Mouse (Mus musculus) stomach, postnatal 0 days (tissue): ENCODE measurements around the gene Chn2. TPM values are rescaled to one million over a fixed set of nuclear protein-coding genes. Genes with fewer than 3 reads are reported as not detected.
A peak's percentile ranks its signal among the peaks of the same experiment; 100 is the strongest.

Experiments used
- ATAC-seq: fragments of 200-750 bp; cut with Nextera tagmentation; 2 replicates; pipeline ENCODE4 v1.8.0; 2017; ENCODE audit not compliant: low FRiP score, low TSS enrichment
- DNase-seq: peaks from one replicate; pipeline ENCODE4 v3.0.0-alpha.2; 2016; ENCODE audit warnings: low spot score
- H3K27ac ChIP-seq: fragments of 300-500 bp; sonication (generic); replicated peaks from 2 replicates; pipeline ENCODE4 v1.5.1; 2014; ENCODE audit warnings: mild to moderate bottlenecking, control low read depth
- H3K27me3 ChIP-seq: fragments of 300-500 bp; sonication (generic); 2 replicates; pipeline ENCODE4 v1.6.1; 2014; ENCODE audit warnings: low read length; ENCODE audit not compliant: control insufficient read depth, insufficient read depth
- H3K36me3 ChIP-seq: fragments of 300-500 bp; sonication (generic); 2 replicates; pipeline ENCODE4 v1.6.1; 2014; ENCODE audit warnings: low read length, mixed read lengths; ENCODE audit not compliant: control insufficient read depth, insufficient read depth
- H3K4me1 ChIP-seq: fragments of 300-500 bp; sonication (generic); replicated peaks from 2 replicates; pipeline ENCODE4 v1.6.1; 2014; ENCODE audit warnings: antibody characterized with exemption; ENCODE audit not compliant: control insufficient read depth, insufficient read depth
- H3K4me2 ChIP-seq: fragments of 300-500 bp; sonication (generic); replicated peaks from 2 replicates; pipeline ENCODE4 v1.6.1; 2014; ENCODE audit warnings: low read depth, mild to moderate bottlenecking, control low read depth, moderate library complexity
- H3K4me3 ChIP-seq: fragments of 300-500 bp; sonication (generic); 2 replicates; pipeline ENCODE4 v1.5.1; 2014; ENCODE audit warnings: low read depth, low read length, control low read depth
- H3K9ac ChIP-seq: fragments of 300-500 bp; sonication (generic); 2 replicates; pipeline ENCODE4 v1.6.1; 2014; ENCODE audit warnings: mild to moderate bottlenecking, low read length, control low read depth, mixed read lengths
- H3K9me3 ChIP-seq: fragments of 300-500 bp; sonication (generic); 2 replicates; pipeline ENCODE4 v1.6.1; 2016; ENCODE audit warnings: low read length; ENCODE audit not compliant: control insufficient read depth
- CTCF ChIP-seq: IDR thresholded peaks from 2 replicates; pipeline ENCODE4 v1.5.1; 2016; ENCODE audit warnings: antibody characterized with exemption, low read depth, mild to moderate bottlenecking, moderate library complexity
- EP300 ChIP-seq: optimal IDR thresholded peaks from 2 replicates; pipeline ENCODE3; 2016; ENCODE audit warnings: antibody characterized with exemption
- WGBS: fragments of 180-500 bp; shearing (Covaris S2); extraction: QIAGEN DNeasy Blood & Tissue Kit; methylation state at CpG from one replicate; pipeline ENCODE4 v1.1.7; 2014; 5-methylcytosine and 5-hydroxymethylcytosine counted together
- polyA plus RNA-seq: library from polyadenylated mRNA; unstranded; fragments of >200 nt; fragmentation: Nextera tagmentation; extraction: Ambion mirVana; gene quantifications from 2 replicates; pipeline ENCODE4 v1.2.1, GENCODE M21; 2015

Chn2 gene
- polyA plus RNA-seq, 1 experiment from 2014 or later: 19.1 TPM

DNA sequence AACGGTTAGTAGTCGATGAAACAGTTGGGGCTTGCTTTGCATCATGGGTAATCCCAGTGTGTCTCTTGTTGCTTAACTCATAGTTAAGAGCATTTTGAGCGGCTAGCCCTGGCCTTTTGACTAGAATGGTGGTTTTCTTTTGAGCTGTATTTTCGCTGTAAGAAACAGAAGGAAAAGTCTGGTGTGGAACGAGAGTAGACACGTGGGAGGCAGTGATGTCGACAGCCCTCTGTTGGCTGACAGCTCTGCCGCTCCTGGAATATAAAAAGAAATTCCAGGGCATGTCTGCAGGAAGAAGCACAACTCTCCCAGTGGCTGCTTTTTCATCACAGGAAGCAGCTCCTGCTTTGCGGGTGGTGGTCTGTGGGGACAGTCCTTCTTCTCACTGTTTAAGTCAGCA is 202.9 kb downstream of the Chn2 start:
- Histone ChIP-seq H3K4me3 (no peak overlapping the region), H3K36me3 (no peaks in the 10 kb centered on the region), H3K4me2 (no peak overlapping the region), H3K27ac (no peak overlapping the region), H3K27me3 (no peaks in the 10 kb centered on the region), H3K9me3 (no peaks in the 10 kb centered on the region), H3K9ac (no peak overlapping the region), H3K4me1 (no peaks in the 10 kb centered on the region)
- WGBS: 48% methylated on average over 9 of the region's 9 CpGs
- TF ChIP-seq CTCF: no peak
- TF ChIP-seq EP300: no peak
- no peak for DNase-seq
- no peak for ATAC-seq

DNA sequence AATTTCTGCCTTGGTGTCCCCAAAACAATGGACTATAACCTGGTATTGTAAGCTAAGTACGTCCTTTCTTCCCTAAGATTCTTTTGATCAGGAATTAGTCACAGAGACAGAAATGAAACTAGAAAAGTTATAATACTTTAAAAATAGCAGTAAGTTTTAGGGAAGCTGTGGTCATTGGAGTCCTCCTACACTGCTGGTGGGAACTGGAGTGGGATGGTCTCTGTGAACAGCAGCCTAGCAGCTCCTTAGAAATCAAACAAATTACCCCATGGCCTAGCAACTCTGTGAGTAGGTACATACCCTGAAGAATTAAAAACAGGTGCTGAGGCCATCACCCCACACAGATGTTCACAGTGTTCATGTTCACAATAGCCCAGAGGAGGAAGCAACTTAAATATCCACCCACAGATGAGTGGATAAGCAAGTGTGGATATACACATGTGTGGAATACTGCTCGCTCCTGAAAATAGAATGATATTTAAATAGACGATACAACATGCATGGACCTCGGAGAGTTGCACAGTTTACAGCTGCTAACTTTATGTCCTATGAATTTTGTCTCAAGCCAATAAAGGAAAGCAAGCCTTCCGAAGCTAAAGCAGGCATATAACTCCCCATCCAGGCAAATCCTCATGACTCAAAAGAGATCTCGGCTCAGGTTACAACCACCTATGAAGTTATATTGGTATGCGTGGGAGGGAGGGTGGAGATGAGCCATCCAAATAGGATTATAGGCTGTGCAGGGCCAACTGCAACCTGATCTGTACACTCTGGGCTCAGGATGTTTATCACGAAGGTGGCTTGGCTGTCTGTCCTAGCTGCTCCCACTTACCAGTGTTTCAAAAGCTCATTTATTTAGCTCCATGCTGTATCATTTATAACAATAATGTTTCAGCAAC is 209.2 kb downstream of the Chn2 start:
- Histone ChIP-seq H3K27me3 (no peaks in the 10 kb centered on the region), H3K9ac (no peak overlapping the region), H3K4me2 (no peak overlapping the region), H3K27ac (no peak overlapping the region), H3K36me3 (no peaks in the 10 kb centered on the region), H3K4me1 (no peaks in the 10 kb centered on the region), H3K4me3 (no peak overlapping the region), H3K9me3 (no peaks in the 10 kb centered on the region)
- no peak for TF ChIP-seq EP300
- no peak for TF ChIP-seq CTCF
- DNase-seq (no peak), ATAC-seq (no peak)
- 66% methylated on average over 8 of the region's 8 CpGs for WGBS

DNA sequence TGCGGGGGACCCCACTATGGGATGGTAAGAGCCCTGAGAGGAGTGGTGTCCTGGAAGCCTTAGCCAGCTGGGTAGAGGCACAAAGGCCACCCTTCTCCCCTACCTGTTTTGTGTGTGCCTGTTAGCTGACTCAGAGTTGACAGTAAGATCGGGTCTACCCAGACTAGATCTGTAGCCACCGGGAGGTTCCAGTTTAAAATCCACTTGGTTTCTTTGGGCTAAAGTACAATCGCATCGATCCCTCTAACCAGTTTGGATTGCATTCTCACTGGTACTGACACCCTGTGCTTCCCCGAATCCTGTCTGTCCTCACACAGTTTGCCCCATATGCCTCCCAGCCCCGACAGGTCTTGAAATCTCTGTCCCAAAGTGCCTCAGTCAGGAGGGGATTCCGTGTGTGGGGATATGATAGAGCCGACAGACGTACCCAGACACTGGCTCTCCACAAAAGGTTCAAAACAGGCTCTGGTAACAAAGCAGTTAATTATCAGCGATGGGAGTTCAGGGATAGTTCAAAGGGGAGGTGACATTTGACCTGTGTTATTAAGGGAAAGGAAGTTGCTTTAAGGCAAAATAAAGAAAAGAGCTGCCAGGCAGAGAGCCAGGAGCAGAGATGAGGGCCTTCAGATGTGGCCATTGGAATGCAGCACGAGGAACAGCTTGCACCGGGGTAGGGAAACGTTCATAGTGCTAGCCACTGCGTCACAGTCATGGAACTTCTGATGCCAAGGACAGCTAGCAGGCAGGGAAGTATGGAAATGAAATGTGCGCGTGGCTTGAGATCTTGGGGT is 212.2 kb downstream of the Chn2 start:
- ATAC-seq: no peak
- Histone ChIP-seq H3K4me3 (no peak overlapping the region), H3K36me3 (no peaks in the 10 kb centered on the region; the same call in 1 of the 2 replicates), H3K9ac (no peak overlapping the region), H3K27ac (no peak overlapping the region), H3K4me1 (no peaks in the 10 kb centered on the region), H3K9me3 (no peaks in the 10 kb centered on the region), H3K4me2 (no peak overlapping the region), H3K27me3 (no peaks in the 10 kb centered on the region)
- TF ChIP-seq CTCF (no peak), EP300 (no peak)
- WGBS: 68% methylated on average over 17 of the region's 17 CpGs
- no peak for DNase-seq

DNA sequence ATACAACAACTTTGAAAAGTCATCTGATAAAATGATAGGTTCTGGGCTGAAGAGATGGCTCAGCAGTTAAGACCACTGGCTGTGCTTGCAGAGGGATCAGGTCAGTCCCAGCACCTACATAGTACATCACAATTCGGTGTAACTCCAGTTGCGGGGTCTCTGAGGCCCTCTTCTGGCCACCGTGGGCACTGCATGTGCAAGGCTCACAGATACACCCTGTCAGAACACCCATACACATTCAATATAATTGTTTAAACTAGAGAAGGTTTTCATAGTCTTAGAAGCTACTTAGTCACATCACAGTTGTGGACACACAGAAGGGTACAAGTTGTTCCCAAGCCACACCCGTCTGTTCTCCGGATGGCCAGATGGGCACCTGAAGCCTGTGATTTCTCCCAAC is 213.9 kb downstream of the Chn2 start:
- ATAC-seq (no peak), DNase-seq (peak; percentile 49)
- Histone ChIP-seq H3K27ac (no peak overlapping the region), H3K36me3 (no peaks in the 10 kb centered on the region; the same call in 1 of the 2 replicates), H3K9ac (no peak overlapping the region), H3K27me3 (no peaks in the 10 kb centered on the region), H3K4me2 (no peak overlapping the region), H3K4me3 (no peak overlapping the region), H3K9me3 (no peaks in the 10 kb centered on the region), H3K4me1 (no peaks in the 10 kb centered on the region)
- WGBS: 58% methylated on average over 5 of the region's 5 CpGs
- TF ChIP-seq EP300 (no peak), CTCF (peak; percentile 68)

DNA sequence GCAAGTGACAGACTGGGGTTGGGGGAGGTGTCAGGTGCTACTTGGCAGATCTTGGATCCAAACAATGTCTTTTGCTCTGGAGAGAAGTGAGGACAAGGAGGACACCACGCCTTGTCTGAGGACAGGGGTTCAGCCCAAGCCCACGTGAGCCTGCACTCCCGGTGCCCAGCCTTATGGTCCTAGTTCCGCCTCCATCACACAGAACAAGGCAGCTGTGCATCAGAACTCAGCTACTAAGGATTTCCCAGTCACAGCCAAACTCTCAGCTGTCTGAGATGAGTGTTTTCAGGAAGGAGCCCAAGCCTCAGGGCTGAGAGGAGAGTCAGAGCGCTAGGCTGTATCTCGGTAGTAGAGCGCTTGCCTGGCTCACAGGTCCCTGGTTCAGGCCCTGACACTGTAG is 214.5 kb downstream of the Chn2 start:
- WGBS: 79% methylated on average over 7 of the region's 7 CpGs
- DNase-seq (no peak), ATAC-seq (0 out of 2 replicates have a peak, but pooled peaks have one; percentile 10)
- Histone ChIP-seq H3K9me3 (no peaks in the 10 kb centered on the region), H3K4me3 (no peak overlapping the region), H3K4me1 (no peaks in the 10 kb centered on the region), H3K9ac (no peak overlapping the region), H3K27ac (no peak overlapping the region), H3K4me2 (no peak overlapping the region), H3K36me3 (no peaks in the 10 kb centered on the region; the same call in 1 of the 2 replicates), H3K27me3 (no peaks in the 10 kb centered on the region)
- TF ChIP-seq EP300 (no peak), CTCF (no peak)

DNA sequence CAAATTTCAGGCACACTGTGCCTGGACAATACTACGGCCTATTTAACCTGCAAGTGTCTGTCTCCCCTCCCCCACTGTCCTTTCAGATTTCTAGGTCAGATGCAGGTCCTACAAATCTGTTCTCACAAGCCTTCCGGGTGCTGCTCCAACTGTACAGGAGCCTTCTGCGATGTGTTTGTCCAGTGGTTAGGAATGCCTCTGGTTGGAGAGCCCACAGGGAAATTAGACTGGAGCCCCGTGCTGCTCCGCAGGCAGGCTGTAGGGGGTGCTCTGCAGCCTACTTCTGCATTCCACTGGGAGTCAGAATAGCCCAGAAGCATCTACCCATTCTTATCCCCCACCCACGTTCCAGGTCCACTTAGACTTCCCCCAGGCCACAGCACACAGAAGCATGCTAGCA is 215.4 kb downstream of the Chn2 start:
- Histone ChIP-seq H3K4me1 (no peaks in the 10 kb centered on the region), H3K27me3 (no peaks in the 10 kb centered on the region), H3K27ac (no peak overlapping the region), H3K36me3 (no peaks in the 10 kb centered on the region; the same call in 1 of the 2 replicates), H3K4me3 (no peak overlapping the region), H3K9me3 (no peaks in the 10 kb centered on the region), H3K9ac (no peak overlapping the region), H3K4me2 (no peak overlapping the region)
- 67% methylated on average over 6 of the region's 6 CpGs for WGBS
- TF ChIP-seq CTCF (peak; percentile 57), EP300 (no peak)
- DNase-seq: peak; percentile 23
- ATAC-seq: no peak
